8 mouse cellular contexts compared by ENCODE assay signal in genomic region chr6:28981966-28982701, GRCm38 (mm10).
DNase-seq lines count a peak whose midpoint lies in the region; ATAC-seq lines count a peak whose summit lies in the region.

No protein-coding gene starts in this region.

- no peak overlapping the region for H3K4me3 ChIP-seq in embryonic facial prominence, embryonic 12.5 days
- H3K4me3 ChIP-seq in limb, embryonic 11.5 days (ENCODE audit: low read depth, low read length): no peak overlapping the region
- H3K4me3 ChIP-seq in midbrain, embryonic 16.5 days (ENCODE audit: low read depth, low read length): peak overlapping the region; percentile 56

- H3K4me1 ChIP-seq in embryonic facial prominence, embryonic 12.5 days: peaks cover 17% of the 10 kb centered on the region
- peaks cover 10% of the 10 kb centered on the region for H3K4me1 ChIP-seq in limb, embryonic 11.5 days (ENCODE audit: control insufficient read depth, insufficient read depth, low read length)
- H3K4me1 ChIP-seq in midbrain, embryonic 16.5 days (ENCODE audit: control insufficient read depth, insufficient read depth, low read length): peaks cover 13% of the 10 kb centered on the region

- peak; percentile 12; the same call in 1 of the 2 replicates for ATAC-seq in cerebellum, adult (ENCODE audit: insufficient number of reproducible peaks, low FRiP score, low TSS enrichment)
- no peak for ATAC-seq in embryonic facial prominence, embryonic 12.5 days (ENCODE audit: insufficient number of reproducible peaks, insufficient read depth, low FRiP score, low TSS enrichment)
- ATAC-seq in limb, embryonic 11.5 days (ENCODE audit: insufficient number of reproducible peaks, low FRiP score, low TSS enrichment, low read depth): no peak
- peak; percentile 6; the same call in 1 of the 2 replicates for ATAC-seq in midbrain, embryonic 16.5 days

- no peak overlapping the region for H3K27ac ChIP-seq in embryonic facial prominence, embryonic 12.5 days
- H3K27ac ChIP-seq in limb, embryonic 11.5 days (replicated peaks; ENCODE audit: low read depth, low read length): no peak overlapping the region
- H3K27ac ChIP-seq in midbrain, embryonic 16.5 days (ENCODE audit: low read length): no peak overlapping the region

- no peak for DNase-seq in cerebellum, postnatal 4 days (ENCODE audit: low spot score in 2 of 2)
- peak; percentile 84 for DNase-seq in adrenal gland, postnatal 14 days
- peak; percentile 71 to 81 for DNase-seq in heart, postnatal 14 days
- peak; percentile 92 for DNase-seq in limb, embryonic 11.5 days (ENCODE audit: low spot score)
- DNase-seq in urinary bladder, postnatal 36 days (ENCODE audit: low spot score in 2 of 2): peak; percentile 7 to 42

- intact Hi-C loops in heart, postnatal 14 days (cut with DNase I): no loop called here

- no peaks in the 10 kb centered on the region for H3K36me3 ChIP-seq in embryonic facial prominence, embryonic 12.5 days
- no peaks in the 10 kb centered on the region for H3K36me3 ChIP-seq in limb, embryonic 11.5 days (ENCODE audit: control insufficient read depth, insufficient read depth, low read length)
- H3K36me3 ChIP-seq in midbrain, embryonic 16.5 days (ENCODE audit: control insufficient read depth, insufficient read depth, low read length): no peaks in the 10 kb centered on the region

- H3K9ac ChIP-seq in embryonic facial prominence, embryonic 12.5 days: no peak overlapping the region
- H3K9ac ChIP-seq in limb, embryonic 11.5 days (ENCODE audit: low read length): no peak overlapping the region
- 0 out of 2 replicates have a peak overlapping the region, but pooled peaks have one; percentile 83 for H3K9ac ChIP-seq in midbrain, embryonic 16.5 days (ENCODE audit: low read depth, low read length)

- H3K4me2 ChIP-seq in embryonic facial prominence, embryonic 12.5 days (replicated peaks): peak overlapping the region; percentile 85; the same call in 1 of the 2 replicates
- no peak overlapping the region for H3K4me2 ChIP-seq in limb, embryonic 11.5 days (ENCODE audit: low read depth, severe bottlenecking)
- peak overlapping the region; percentile 99 for H3K4me2 ChIP-seq in midbrain, embryonic 16.5 days (ENCODE audit: low read length)

- peaks cover 59% of the 10 kb centered on the region for H3K27me3 ChIP-seq in embryonic facial prominence, embryonic 12.5 days
- H3K27me3 ChIP-seq in limb, embryonic 11.5 days (ENCODE audit: control insufficient read depth, insufficient read depth, low read length): peaks cover 35% of the 10 kb centered on the region
- peaks cover 2% of the 10 kb centered on the region; the same call in 1 of the 2 replicates for H3K27me3 ChIP-seq in midbrain, embryonic 16.5 days (ENCODE audit: control insufficient read depth, insufficient read depth, low read depth, low read length)

- H3K9me3 ChIP-seq in embryonic facial prominence, embryonic 12.5 days: no peaks in the 10 kb centered on the region
- H3K9me3 ChIP-seq in limb, embryonic 11.5 days (ENCODE audit: control insufficient read depth, low read length): no peaks in the 10 kb centered on the region
- H3K9me3 ChIP-seq in midbrain, embryonic 16.5 days (replicated peaks; ENCODE audit: control insufficient read depth, low read length, poor library complexity, severe bottlenecking): no peaks in the 10 kb centered on the region

- WGBS in embryonic facial prominence, embryonic 12.5 days: 12% methylated on average over 18 of the region's 18 CpGs
- 13% methylated on average over 18 of the region's 18 CpGs for WGBS in limb, embryonic 11.5 days
- WGBS in midbrain, embryonic 16.5 days: 15% methylated on average over 18 of the region's 18 CpGs

Comparison
In these comparisons a context has a peak if more than half of its experiments do, and no peak if none do; other contexts are left out.
1. ATAC-seq: peak in cerebellum, adult (single experiment) and midbrain, embryonic 16.5 days (single experiment); none in embryonic facial prominence, embryonic 12.5 days (single experiment) and limb, embryonic 11.5 days (single experiment).
2. DNase-seq: peak in adrenal gland, postnatal 14 days (single experiment), heart, postnatal 14 days (2 of 2), limb, embryonic 11.5 days (single experiment) and urinary bladder, postnatal 36 days (2 of 2); none in cerebellum, postnatal 4 days (0 of 2).